Mouse (Mus musculus): Measurements from ENCODE around the gene Serpine1.

DNA sequence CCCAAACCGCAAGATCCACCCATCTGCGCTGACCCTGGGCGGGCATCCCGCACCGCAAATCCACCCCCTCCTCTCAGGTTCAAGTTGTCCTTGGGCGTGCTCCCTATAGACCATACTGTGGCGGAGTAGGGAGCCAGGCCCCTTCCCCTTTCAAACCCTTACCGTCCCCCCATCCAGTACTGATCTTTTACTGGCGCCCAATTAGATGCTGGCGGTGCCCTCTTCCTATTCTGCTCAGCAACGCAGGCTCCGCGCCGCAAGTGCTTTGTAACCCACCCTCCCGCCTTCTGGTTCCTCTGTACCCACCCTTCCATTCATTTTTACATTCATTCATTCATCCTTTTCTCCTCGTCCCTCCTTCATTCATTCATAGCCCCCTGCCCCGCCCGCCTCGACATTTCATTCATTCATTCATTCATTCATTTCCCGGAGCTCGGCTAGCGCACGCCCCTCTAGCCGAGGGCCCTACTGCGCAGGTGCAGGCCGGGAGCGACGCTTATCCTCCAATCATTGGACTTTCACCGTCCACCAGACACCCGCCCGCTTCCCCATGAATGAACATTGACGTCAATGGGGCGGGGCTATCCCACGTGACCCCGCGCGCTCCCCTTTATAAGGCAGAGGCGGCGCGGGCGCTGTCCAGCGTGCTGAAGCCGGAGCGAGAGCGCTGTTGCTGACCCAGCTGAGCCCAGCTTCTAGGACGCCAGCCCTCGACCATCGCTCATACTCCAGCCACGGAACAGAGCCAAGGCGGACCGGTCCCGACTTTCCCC, 42.2 kb downstream of the Serpine1 start:
- no peak for TF ChIP-seq E2F4 (IDR thresholded peaks at IDR 0.05; ENCODE audit: borderline replicate concordance, low read depth, low read length)
- TF ChIP-seq CTCF (IDR thresholded peaks at IDR 0.05 in 2 of 3, conservative IDR thresholded peaks at IDR 0.05 in 1 of 3; ENCODE audit: control insufficient read depth in 1 of 3, insufficient read depth in 1 of 3, low read depth in 2 of 3, low read length in 3 of 3, poor library complexity in 1 of 3, severe bottlenecking in 1 of 3): no peak
- TF ChIP-seq BHLHE40 (IDR thresholded peaks at IDR 0.05; ENCODE audit: borderline replicate concordance, low read depth, low read length): peak; percentile 82
- TF ChIP-seq POLR2A (IDR thresholded peaks at IDR 0.05; ENCODE audit: control insufficient read depth in 1 of 2, insufficient read depth in 1 of 2, low read depth in 1 of 2, low read length in 2 of 2, poor library complexity in 1 of 2): no peak
- TF ChIP-seq MAFK (IDR thresholded peaks at IDR 0.05; ENCODE audit: borderline replicate concordance, low read depth, low read length): no peak
- 0 out of 2 replicates have a peak, but pooled peaks have one; percentile 9 for TF ChIP-seq TCF12 (IDR thresholded peaks at IDR 0.05; ENCODE audit: low read depth, low read length)
- peak; percentile 67; the same call in 1 of the 2 replicates for TF ChIP-seq TBP (IDR thresholded peaks at IDR 0.05; ENCODE audit: low read depth, low read length)
- TF ChIP-seq RAD21 (IDR thresholded peaks at IDR 0.05; ENCODE audit: low read depth, low read length): no peak
- no peak for TF ChIP-seq POLR2AphosphoS5 (IDR thresholded peaks at IDR 0.05; ENCODE audit: borderline replicate concordance, low read depth, low read length)
- peak; percentile 97 for TF ChIP-seq USF1 (IDR thresholded peaks at IDR 0.05; ENCODE audit: low read depth, low read length)
- no peak for TF ChIP-seq ZKSCAN1 (IDR thresholded peaks at IDR 0.05; ENCODE audit: low read depth, low read length)
- TF ChIP-seq MXI1 (IDR thresholded peaks at IDR 0.05; ENCODE audit: low read depth, low read length): peak; percentile 98

All from MEL (cell line).